Mouse (Mus musculus) ovary, postnatal 10 days (tissue): Measurements from ENCODE around the gene Zfp9.

ENCODE experiments used
- DNase-seq: peaks from one replicate; pipeline ENCODE4 v3.0.0; 2022; ENCODE audit warnings: low spot score

Zfp9 gene

GRCm38 (mm10) chr6:118478957-118479708 lies at the start of gene Zfp9:
Gene Zfp9 (minus strand): TSS chr6:118479320.
- DNase-seq: peak; percentile 66

GRCm38 (mm10) chr6:118520668-118521067 lies 41.5 kb upstream of the Zfp9 start:
- no peak for DNase-seq

DNA sequence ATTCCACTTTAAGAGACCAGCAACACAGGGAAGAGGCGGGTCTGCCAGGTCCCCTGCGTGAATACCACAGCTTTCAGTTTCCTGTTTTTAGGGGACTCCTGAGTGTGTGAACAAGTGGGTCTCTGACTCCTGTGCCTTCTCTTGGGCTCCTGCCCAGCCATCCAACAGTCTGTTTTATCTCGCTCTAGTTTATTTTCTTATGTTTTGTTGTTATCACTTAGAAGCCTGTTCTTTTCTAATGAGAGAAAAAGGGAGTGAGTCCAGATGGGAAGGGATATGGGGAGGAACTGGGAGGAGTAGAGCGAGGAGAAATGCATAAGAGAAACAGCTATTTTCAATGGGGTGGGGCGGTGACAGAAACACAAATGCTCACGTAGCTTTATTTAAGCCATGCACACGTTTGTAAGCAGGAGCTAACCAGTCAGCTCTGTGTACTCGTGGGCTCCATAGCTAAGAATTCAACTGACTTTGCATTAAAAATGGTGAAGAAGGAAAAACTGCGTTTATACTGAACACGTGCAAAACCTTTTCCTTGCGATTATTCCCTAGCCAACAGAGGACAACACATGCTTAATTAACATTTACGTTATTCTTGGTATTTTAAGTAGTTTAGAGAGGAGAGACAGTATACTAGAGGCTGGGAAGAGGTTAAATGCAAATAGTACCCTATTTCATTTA lies 34.4 kb upstream of the Zfp9 start:
- DNase-seq: no peak

DNA sequence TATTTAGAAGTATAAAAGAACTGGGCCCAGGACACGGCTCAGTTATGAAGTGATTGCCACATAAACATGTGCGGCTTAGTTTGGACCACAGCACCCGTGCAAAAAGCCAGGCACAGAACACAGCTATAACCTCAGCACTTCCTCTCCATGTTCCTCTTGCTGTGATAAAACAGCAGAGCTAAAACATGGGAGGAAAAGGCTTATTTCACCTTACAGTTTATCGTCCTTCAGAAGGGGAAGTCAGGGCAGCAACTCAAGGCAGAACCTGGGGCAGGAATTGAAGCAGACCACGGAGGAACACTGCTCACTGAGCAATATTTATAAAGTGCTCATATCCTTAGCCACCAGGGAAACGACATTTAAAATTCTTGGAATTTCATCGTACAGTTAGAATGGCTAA lies 19.9 kb upstream of the Zfp9 start:
- no peak for DNase-seq

DNA sequence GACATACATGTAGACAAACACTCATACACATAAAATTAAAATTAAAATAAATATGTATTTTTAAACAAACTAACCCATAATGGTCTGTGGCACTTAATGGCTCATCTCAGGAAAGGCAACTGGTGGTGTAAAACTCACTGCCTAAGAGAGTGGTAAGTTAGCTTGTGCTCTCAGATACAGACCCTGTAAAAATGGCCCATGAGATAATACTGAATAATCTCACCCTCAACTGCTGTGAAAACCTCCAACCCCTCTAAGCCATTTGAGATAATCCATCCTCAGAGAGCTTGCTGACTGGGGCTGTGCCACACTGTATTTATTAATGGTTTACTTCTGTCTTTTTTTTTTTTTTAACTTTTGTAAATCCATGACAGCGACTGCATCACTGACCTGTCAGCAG lies 3.0 kb upstream of the Zfp9 start:
- no peak for DNase-seq

GRCm38 (mm10) chr6:118477875-118478785 lies 990 bp downstream of the Zfp9 start:
- DNase-seq: no peak

- DNase-seq: no peak
Measured at GRCm38 (mm10) chr6:118462069-118462705, 16.9 kb downstream of the Zfp9 start.

- DNase-seq: no peak
Measured at GRCm38 (mm10) chr6:118457726-118458125, 21.4 kb downstream of the Zfp9 start.

DNA sequence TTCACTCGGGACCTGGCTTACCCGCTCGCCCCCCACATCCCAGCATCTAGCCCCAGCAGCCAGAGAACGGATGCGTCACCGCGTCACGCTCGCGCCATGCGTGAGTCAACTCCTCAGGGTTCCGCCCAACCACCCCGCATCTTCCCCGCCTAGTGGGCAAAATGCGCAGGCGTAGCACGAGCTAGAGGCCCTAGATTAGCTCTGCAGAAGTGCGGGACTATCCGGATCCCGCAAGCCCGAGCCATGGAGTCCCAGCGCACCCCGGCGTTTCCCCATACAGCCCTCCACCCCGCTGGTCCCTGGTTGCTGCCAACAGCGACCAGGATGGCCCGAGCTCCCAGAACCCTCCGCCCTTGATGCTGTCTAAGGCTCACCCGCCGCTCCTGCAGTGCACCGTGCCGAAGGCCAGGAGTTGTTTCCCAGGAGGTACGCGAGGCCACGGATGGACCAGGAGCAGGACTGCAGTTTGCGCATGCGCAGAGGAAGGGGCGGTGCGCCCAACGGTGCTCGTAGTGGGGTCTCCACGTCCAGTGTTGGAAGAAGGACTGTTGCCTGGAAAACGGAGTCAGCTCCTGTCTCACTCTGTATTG lies 24.0 kb downstream of the Zfp9 start, which contains the start of gene Zfp248:
TSS of gene Zfp248 (minus strand) at position 487 of the 590 bp plus-strand sequence.
- peak; percentile 90 for DNase-seq

DNA sequence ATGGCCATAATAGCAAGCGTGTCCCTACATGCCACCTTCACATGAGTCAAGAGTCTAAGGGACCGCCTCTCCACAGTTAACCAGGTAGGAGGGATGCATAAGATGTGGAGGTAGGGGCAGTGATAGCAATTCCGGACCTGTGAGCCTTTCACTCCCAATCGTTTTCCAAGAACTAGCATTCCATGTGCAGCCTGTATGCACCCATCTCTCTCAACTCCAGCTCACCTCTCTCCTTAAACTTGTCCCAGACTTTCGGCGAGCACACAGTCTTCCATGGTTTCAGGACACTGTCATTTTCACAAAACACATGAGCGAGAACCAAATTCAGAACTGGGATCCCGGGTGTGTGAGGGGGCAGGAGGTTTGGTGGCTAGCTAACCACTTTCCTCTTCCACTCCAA lies 24.7 kb downstream of the Zfp9 start:
- DNase-seq: no peak

DNA sequence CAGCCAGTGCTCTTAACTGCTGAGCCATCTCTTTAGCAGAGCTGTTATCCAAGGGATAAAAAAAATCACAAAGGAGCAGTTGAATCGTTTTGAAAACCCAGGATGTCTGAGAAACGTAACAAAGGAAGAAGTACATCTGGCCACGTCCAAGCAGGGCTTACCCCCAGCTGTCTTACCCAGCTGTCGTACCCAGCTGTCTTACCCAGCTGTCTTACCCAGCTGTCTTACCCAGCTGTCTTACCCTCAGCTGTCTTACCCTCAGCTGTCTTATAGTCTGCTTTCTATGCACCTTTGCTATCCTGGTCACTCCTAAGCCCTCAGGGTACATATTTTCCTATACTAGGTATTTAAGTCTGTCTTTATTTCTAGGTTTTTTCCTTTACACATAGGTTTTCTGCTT lies 47.6 kb downstream of the Zfp9 start:
- DNase-seq: no peak

- DNase-seq: no peak
Measured at GRCm38 (mm10) chr6:118426666-118427065, 52.5 kb downstream of the Zfp9 start.

DNA sequence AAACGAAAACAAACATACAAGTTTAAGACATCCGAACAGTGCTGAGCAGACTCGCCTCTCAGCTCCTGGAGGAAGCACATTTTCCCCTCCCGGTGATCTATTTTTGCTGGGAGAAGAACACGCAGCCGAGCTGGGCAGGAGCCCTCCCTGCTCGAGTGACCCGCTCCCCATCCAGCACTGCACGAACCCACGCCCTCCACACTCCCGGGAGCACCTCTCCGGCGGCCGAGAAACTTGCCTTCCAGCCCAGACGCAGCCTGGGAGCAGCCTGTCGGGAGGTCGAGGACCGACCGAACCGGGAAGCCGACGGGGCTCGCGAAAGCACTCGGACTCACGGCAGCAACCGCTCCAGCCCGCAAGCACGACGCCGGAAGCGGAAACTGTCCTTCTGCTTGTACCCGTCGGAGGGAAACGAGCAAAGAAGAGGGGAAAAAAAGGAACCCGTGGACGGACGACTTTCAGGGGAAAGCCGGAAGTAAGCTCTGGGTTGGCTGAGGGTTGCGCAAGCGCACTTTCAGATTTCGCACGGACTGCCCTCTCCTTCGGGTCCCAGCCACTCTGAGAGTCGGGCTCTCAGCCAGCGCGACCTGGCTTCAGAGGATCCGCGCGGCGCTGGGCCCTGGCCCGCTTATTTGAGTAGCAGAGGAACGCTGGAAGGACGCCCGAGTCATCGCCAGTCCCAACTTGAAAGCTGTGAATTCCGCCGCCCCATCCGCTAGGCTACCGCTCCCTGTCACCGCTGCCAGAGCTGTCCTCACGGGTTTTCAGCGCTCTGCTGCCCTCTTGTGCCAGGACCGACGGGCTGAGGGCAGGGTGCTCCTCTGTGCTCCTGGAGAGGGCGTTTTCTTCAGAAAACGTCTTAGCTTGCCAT lies 59.8 kb downstream of the Zfp9 start, which contains the start of gene Bms1:
TSS of gene Bms1 (minus strand) at position 425 of the 871 bp plus-strand sequence.
- DNase-seq: peak; percentile 93
